Comparison of ENCODE assay signal across 21 mouse cellular contexts in the genomic region with DNA sequence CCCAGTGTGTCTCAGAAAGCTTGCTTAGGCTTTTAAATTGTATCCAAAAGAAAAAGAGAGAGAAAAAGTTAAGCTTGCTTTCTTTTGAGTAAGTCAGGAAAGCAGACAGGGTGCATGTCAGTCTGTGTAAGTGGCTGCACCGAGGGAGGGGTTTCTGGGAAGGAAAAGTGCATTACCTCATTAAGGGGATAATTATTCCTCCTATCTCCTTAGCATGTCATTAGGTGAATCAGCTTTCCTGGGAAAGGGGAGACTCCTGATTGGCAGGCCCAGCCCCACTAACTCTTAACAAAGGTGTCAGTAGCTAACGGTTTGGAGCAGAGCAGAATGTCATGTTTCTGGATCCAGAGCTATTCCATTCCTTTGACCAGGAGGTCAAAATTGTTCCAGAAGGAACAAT.
"Had no signal": no experiment of that assay in that cellular context is flagged by ENCODE, and none has a peak within 500 bp of the region (broad histone marks: within the 10 kb centered on the region; RNA-seq: fewer than 3 reads in every experiment).

No protein-coding gene starts in this region.

- H3K36me3 ChIP-seq: lung, embryonic 15.5 days; midbrain, embryonic 10.5 days; midbrain, embryonic 12.5 days; neural tube, embryonic 13.5 days; neural tube, embryonic 15.5 days; stomach, embryonic 15.5 days had no signal

- H3K4me3 ChIP-seq: lung, embryonic 15.5 days; midbrain, embryonic 10.5 days; midbrain, embryonic 12.5 days; myocyte; neural tube, embryonic 13.5 days; neural tube, embryonic 15.5 days; stomach, embryonic 15.5 days had no signal

- H3K9me3 ChIP-seq: lung, embryonic 15.5 days; midbrain, embryonic 10.5 days; midbrain, embryonic 12.5 days; neural tube, embryonic 13.5 days; neural tube, embryonic 15.5 days; stomach, embryonic 15.5 days had no signal

- H3K27me3 ChIP-seq: lung, embryonic 15.5 days; midbrain, embryonic 12.5 days; neural tube, embryonic 13.5 days; neural tube, embryonic 15.5 days; stomach, embryonic 15.5 days had no signal

- DNase-seq: liver, postnatal 0 days; lung, adult 2 months; lung, postnatal 4 days; midbrain, embryonic 14.5 days; retina, postnatal 1 day; right cerebral cortex, adult 18-20 months; right cerebral cortex, postnatal 25 days; right cerebral cortex, postnatal 4 days; thymus, adult 2 months; thymus, postnatal 25 days; thymus, postnatal 4 days had no signal

- ATAC-seq: liver, postnatal 0 days; lung, postnatal 0 days; midbrain, embryonic 16.5 days had no signal

- H3K4me1 ChIP-seq: midbrain, embryonic 10.5 days; midbrain, embryonic 12.5 days; neural tube, embryonic 13.5 days; neural tube, embryonic 15.5 days; stomach, embryonic 15.5 days had no signal

- H3K9ac ChIP-seq: liver, postnatal 0 days; lung, embryonic 15.5 days; midbrain, embryonic 12.5 days; neural tube, embryonic 13.5 days; neural tube, embryonic 15.5 days; stomach, embryonic 15.5 days had no signal

- H3K4me2 ChIP-seq: lung, embryonic 15.5 days; midbrain, embryonic 12.5 days; neural tube, embryonic 13.5 days; neural tube, embryonic 15.5 days; stomach, embryonic 15.5 days had no signal

- H3K27ac ChIP-seq: midbrain, embryonic 10.5 days; midbrain, embryonic 12.5 days; neural tube, embryonic 13.5 days; neural tube, embryonic 15.5 days; stomach, embryonic 15.5 days; stomach, postnatal 0 days had no signal
